Mouse (Mus musculus) bone marrow, adult 2 months (tissue): ENCODE measurements at regions not wholly inside any gene's neighbourhood (a gene's known extent, or its start where the extent isn't known, plus 50 kb on each side); places are given as distances from the start of the nearest gene placed in this dataset.

ENCODE experiments used
- CTCF ChIP-seq: fragments of 200-500 bp; IDR thresholded peaks from 2 replicates; pipeline ENCODE4 v1.5.1; 2011; ENCODE audit warnings: low read length, control low read depth; ENCODE audit not compliant: control insufficient read depth, insufficient read depth
- POLR2A ChIP-seq: fragments of 200-500 bp; IDR thresholded peaks from 2 replicates; pipeline ENCODE4 v1.6.1; 2011; ENCODE audit warnings: low read depth, mild to moderate bottlenecking, control low read depth, low read length, borderline replicate concordance; ENCODE audit not compliant: control insufficient read depth

DNA sequence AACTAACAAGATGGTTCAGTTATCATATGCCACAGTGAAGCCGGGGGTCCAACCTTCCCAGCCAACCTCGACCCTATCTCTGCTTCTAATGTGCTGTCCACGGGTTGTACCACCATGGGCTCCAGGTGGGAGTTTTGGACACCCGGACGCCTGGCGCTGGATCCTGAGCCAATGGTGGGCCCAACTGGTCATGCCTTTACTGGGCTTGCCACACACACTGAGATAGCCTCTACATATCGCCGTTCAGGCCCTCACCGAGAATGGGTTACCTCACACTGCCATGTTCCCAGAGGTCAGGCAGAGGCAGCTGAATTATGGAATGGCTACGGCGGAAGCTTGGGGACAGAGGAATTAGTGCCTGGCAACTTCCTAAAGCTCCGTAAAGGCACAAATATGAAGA lies 98.8 kb upstream of the Lemd2 start:
- no peak for TF ChIP-seq POLR2A
- TF ChIP-seq CTCF, result no peak
